Mouse (Mus musculus): Measurements from ENCODE around the gene Otc. TPM values are rescaled to one million over a fixed set of nuclear protein-coding genes. Genes with fewer than 3 reads are reported as not detected.

Gene Otc
- total RNA-seq, 2 experiments from 2014 or later, result not detected

Other genes starting within 250 kb of the Otc start
- gene Srpx, start 134.6 kb upstream of the Otc start, total RNA-seq (2021), result 10 to 100 TPM; 11.8 to 12.0 TPM
- gene Rpgr, start 35.4 kb upstream of the Otc start, total RNA-seq (2021), result 1 to 10 TPM; 7.1 to 8.4 TPM
- gene Tspan7, start 232.9 kb downstream of the Otc start, total RNA-seq (2021), result 100 to 1,000 TPM; 104 to 105 TPM

Data from heart, postnatal 4 days (tissue).